Mouse (Mus musculus) heart, adult 11 months (tissue): Measurements from ENCODE around the gene AA986860.

ENCODE experiments used
- DNase-seq: peaks from one replicate; pipeline ENCODE4 v3.0.0; 2022

The AA986860 gene

GRCm38 (mm10) chr1:130776645-130777044 lies 44.9 kb downstream of the AA986860 start:
- DNase-seq, result no peak

- DNase-seq, result no peak
Measured at GRCm38 (mm10) chr1:130779867-130780266, 48.1 kb downstream of the AA986860 start.

DNA sequence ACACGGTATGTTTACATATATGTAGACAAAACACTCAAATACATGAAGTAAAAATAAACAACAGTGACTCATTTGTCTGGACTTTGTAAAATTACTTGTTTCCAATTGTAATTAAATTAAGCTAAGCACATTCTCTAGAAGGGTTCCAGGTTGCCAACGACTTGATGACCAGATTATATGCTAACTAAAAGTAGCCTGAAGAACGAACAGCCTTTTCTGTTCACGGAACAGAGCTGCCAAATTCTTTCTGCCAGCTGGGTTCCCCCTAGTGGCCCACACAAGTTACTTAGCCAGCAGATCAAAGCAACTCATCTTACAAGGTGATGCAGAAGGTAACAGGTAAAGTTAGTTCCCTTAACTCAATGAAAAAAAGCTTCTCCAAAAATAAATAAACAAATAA lies 52.3 kb downstream of the AA986860 start:
- DNase-seq, result no peak

GRCm38 (mm10) chr1:130787001-130787400 lies 55.2 kb downstream of the AA986860 start:
- DNase-seq, result no peak

DNA sequence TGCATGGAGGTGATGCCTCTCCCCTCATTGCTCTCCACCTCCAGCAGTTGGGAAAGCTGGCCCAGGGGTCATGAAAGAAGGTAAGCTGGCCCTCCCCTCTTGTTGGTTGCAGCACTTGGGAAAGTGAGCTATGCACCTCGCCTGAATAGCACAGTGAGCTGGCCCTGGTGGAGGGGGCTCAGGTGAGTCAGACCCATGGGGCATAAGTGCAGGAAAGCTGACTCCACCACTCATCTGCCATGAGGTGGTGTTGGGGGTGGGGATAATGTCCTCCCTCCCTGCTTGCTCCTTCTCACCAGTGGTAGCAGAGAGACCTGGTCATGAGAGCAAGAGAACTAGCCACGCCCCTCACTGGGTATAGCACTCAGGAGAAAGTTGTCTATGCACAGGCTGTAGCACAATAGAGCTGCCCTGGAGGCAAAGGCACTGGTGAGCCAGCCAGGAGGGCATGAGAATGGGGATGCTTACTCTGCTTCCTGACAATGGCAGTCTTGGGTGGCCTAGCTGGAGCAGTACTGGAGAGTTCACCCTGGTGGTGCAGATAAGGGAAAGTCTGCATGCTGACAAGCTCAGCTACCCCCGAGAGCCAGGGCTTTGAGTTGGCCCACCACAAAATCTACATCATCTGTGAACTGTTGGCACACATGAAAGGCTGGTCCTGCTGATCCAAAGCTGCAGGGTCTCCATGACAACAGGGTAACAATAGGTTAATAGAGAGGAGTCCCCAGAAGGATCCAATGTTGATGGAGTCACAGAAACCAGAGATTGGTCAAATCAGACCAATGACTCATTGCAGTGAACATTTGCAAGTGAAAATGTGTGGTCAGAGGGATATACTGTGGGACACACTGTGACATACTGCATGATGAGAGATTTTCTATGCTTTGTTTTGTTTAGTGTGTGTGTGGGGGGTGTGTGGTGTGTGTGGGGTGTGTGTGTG lies 58.0 kb downstream of the AA986860 start:
- DNase-seq, result no peak
